In genomic region chr15:80892341-80892740, GRCm38 (mm10) we compare ENCODE assay signal across 24 mouse cellular contexts.
"Had no signal": no experiment of that assay in that cellular context is flagged by ENCODE, and none has a peak within 500 bp of the region (broad histone marks: within the 10 kb centered on the region; RNA-seq: fewer than 3 reads in every experiment).

No protein-coding gene starts in this region.

- ATAC-seq: hindbrain, postnatal 0 days; intestine, embryonic 16.5 days had no signal

- H3K9me3 ChIP-seq: heart, embryonic 13.5 days; heart, embryonic 15.5 days; hindbrain, embryonic 13.5 days; hindbrain, embryonic 15.5 days; kidney, embryonic 15.5 days; limb, embryonic 13.5 days; limb, embryonic 15.5 days had no signal

- H3K27me3 ChIP-seq: heart, embryonic 13.5 days; heart, embryonic 15.5 days; hindbrain, embryonic 13.5 days; hindbrain, embryonic 15.5 days; kidney, embryonic 15.5 days; limb, embryonic 13.5 days; limb, embryonic 15.5 days had no signal

- DNase-seq: gastrocnemius, postnatal 14 days; gastrocnemius, postnatal 36 days; heart, adult 11 months; heart, adult 2 months; heart, postnatal 14 days; heart, postnatal 36 days; kidney, adult 11 months; kidney, adult 2 months; kidney, adult 9 months; kidney, postnatal 14 days; kidney, postnatal 36 days; layer of hippocampus, adult 9-11 months; layer of hippocampus, postnatal 36 days; left cerebral cortex, postnatal 4 days had no signal

- H3K27ac ChIP-seq: heart, adult 2 months; heart, embryonic 13.5 days; heart, embryonic 15.5 days; hindbrain, embryonic 13.5 days; hindbrain, embryonic 15.5 days; hindbrain, postnatal 0 days; kidney, embryonic 15.5 days; kidney, postnatal 0 days; limb, embryonic 13.5 days; limb, embryonic 15.5 days had no signal

- H3K4me1 ChIP-seq: heart, embryonic 13.5 days; heart, embryonic 15.5 days; hindbrain, embryonic 13.5 days; hindbrain, embryonic 15.5 days; kidney, embryonic 15.5 days; limb, embryonic 13.5 days; limb, embryonic 15.5 days had no signal

- H3K4me3 ChIP-seq: heart, adult 2 months; heart, embryonic 13.5 days; heart, embryonic 15.5 days; hindbrain, embryonic 13.5 days; hindbrain, embryonic 15.5 days; kidney, embryonic 15.5 days; limb, embryonic 13.5 days; limb, embryonic 15.5 days had no signal
